Mouse (Mus musculus): ENCODE measurements around the gene Pop7.

The Pop7 gene

GRCm38 (mm10) chr5:137528247-137528968 is 26.1 kb upstream of the Pop7 start:
- DNase-seq (ENCODE audit: low spot score in 2 of 2) = no peak

- no peak for DNase-seq (ENCODE audit: low spot score in 2 of 2)
Observed at GRCm38 (mm10) chr5:137527413-137527812, 25.1 kb upstream of the Pop7 start.

GRCm38 (mm10) chr5:137526192-137526936 is 24.0 kb upstream of the Pop7 start:
- no peak for DNase-seq (ENCODE audit: low spot score in 2 of 2)

GRCm38 (mm10) chr5:137525511-137525910 is 23.2 kb upstream of the Pop7 start:
- DNase-seq (ENCODE audit: low spot score in 2 of 2) = no peak

GRCm38 (mm10) chr5:137524671-137525070 is 22.4 kb upstream of the Pop7 start:
- DNase-seq (ENCODE audit: low spot score in 2 of 2) = no peak

GRCm38 (mm10) chr5:137524251-137524515 is 21.9 kb upstream of the Pop7 start:
- DNase-seq (ENCODE audit: low spot score in 2 of 2) = no peak

GRCm38 (mm10) chr5:137523396-137524250 is 21.3 kb upstream of the Pop7 start:
- no peak for DNase-seq (ENCODE audit: low spot score in 2 of 2)

GRCm38 (mm10) chr5:137522711-137523110 is 20.4 kb upstream of the Pop7 start:
- no peak for DNase-seq (ENCODE audit: low spot score in 2 of 2)

GRCm38 (mm10) chr5:137521861-137522260 is 19.5 kb upstream of the Pop7 start:
- DNase-seq (ENCODE audit: low spot score in 2 of 2) = no peak

GRCm38 (mm10) chr5:137519691-137520550 is 17.6 kb upstream of the Pop7 start:
- DNase-seq (ENCODE audit: low spot score in 2 of 2) = no peak

- DNase-seq (ENCODE audit: low spot score in 2 of 2) = no peak
Observed at GRCm38 (mm10) chr5:137518436-137518835, 16.1 kb upstream of the Pop7 start, which contains the start of gene Gigyf1. TSS of gene Gigyf1 (plus strand) at chr5:137518548.

GRCm38 (mm10) chr5:137514811-137515210 is 12.5 kb upstream of the Pop7 start:
- DNase-seq (ENCODE audit: low spot score in 2 of 2) = no peak

GRCm38 (mm10) chr5:137513951-137514721 is 11.8 kb upstream of the Pop7 start:
- DNase-seq (ENCODE audit: low spot score in 2 of 2) = no peak

- peak in 1 of 2 experiments; percentile 42 for DNase-seq (ENCODE audit: low spot score in 2 of 2)
Observed at GRCm38 (mm10) chr5:137512847-137513794, 10.8 kb upstream of the Pop7 start.

GRCm38 (mm10) chr5:137511706-137512105 is 9.4 kb upstream of the Pop7 start:
- no peak for DNase-seq (ENCODE audit: low spot score in 2 of 2)

- peak in 1 of 2 experiments; percentile 53 for DNase-seq (ENCODE audit: low spot score in 2 of 2)
Observed at GRCm38 (mm10) chr5:137510573-137511390, 8.5 kb upstream of the Pop7 start.

GRCm38 (mm10) chr5:137510014-137510501 is 7.7 kb upstream of the Pop7 start:
- peak; percentile 59 to 70 for DNase-seq (ENCODE audit: low spot score in 2 of 2)

GRCm38 (mm10) chr5:137504041-137504440 is 1.7 kb upstream of the Pop7 start:
- no peak for DNase-seq (ENCODE audit: low spot score in 2 of 2)
